Mouse (Mus musculus) thymus, adult 2 months (tissue): Measurements from ENCODE around the gene Hivep1. TPM values are rescaled to one million over a fixed set of nuclear protein-coding genes. Genes with fewer than 3 reads are reported as not detected.

ENCODE experiments used
- DNase-seq: peaks from one replicate; pipeline ENCODE4 v3.0.0; 2021
- H3K27ac ChIP-seq: fragments of 200-500 bp; 2 replicates; pipeline ENCODE4 v1.5.1; 2012; ENCODE audit warnings: low read length, control low read depth; ENCODE audit not compliant: control insufficient read depth, insufficient read depth
- H3K27me3 ChIP-seq: fragments of 200-500 bp; 2 replicates; pipeline ENCODE4 v1.6.1; 2012; ENCODE audit warnings: mild to moderate bottlenecking, low read length, moderate library complexity, mixed read lengths; ENCODE audit not compliant: control insufficient read depth, insufficient read depth
- H3K36me3 ChIP-seq: fragments of 200-500 bp; 2 replicates; pipeline ENCODE4 v1.6.1; 2012; ENCODE audit warnings: mild to moderate bottlenecking, low read length, moderate library complexity; ENCODE audit not compliant: control insufficient read depth, insufficient read depth
- H3K4me1 ChIP-seq: fragments of 200-500 bp; replicated peaks from 2 replicates; pipeline ENCODE4 v1.6.1; 2012; ENCODE audit warnings: low read length; ENCODE audit not compliant: control insufficient read depth, insufficient read depth
- H3K4me3 ChIP-seq: fragments of 200-500 bp; 2 replicates; pipeline ENCODE4 v1.5.1; 2012; ENCODE audit warnings: mild to moderate bottlenecking, low read length, control low read depth, moderate library complexity; ENCODE audit not compliant: control insufficient read depth, insufficient read depth
- CTCF ChIP-seq: fragments of 200-500 bp; IDR thresholded peaks from 2 replicates; pipeline ENCODE4 v1.5.1; 2012; ENCODE audit warnings: mild to moderate bottlenecking, control low read depth, low read length, moderate library complexity, borderline replicate concordance; ENCODE audit not compliant: control insufficient read depth, poor library complexity, insufficient read depth; ENCODE audit errors: extremely low read depth
- POLR2A ChIP-seq: fragments of 200-500 bp; IDR thresholded peaks from 2 replicates; pipeline ENCODE4 v1.6.1; 2012; ENCODE audit warnings: mild to moderate bottlenecking, low read length, control low read depth, moderate library complexity; ENCODE audit not compliant: control insufficient read depth, poor library complexity, insufficient read depth; ENCODE audit errors: extremely low read depth
- WGBS: fragments of 180-500 bp; shearing (Covaris S2); methylation state at CpG from one replicate; pipeline ENCODE4 v1.1.7; 2018; 5-methylcytosine and 5-hydroxymethylcytosine counted together
- polyA plus RNA-seq: library from polyadenylated mRNA; depleted of rRNA; stranded (reverse); fragments of >200 nt; gene quantifications from 2 replicates; pipeline ENCODE4 v1.2.3, GENCODE M21; 2012

Gene Hivep1
- polyA plus RNA-seq, 1 experiment = 34.9 TPM

- TF ChIP-seq CTCF (no peak), POLR2A (no peak)
These were observed 70.2 kb downstream of the Hivep1 start for GRCm38 (mm10) chr13:42121777-42122682.

GRCm38 (mm10) chr13:42144627-42145026, 92.8 kb downstream of the Hivep1 start:
- 62% methylated on average over 3 of the region's 3 CpGs for WGBS
- Histone ChIP-seq H3K4me1 (peaks cover 7% of the 10 kb centered on the region), H3K27ac (no peak overlapping the region), H3K36me3 (no peaks in the 10 kb centered on the region), H3K4me3 (no peak overlapping the region), H3K27me3 (no peaks in the 10 kb centered on the region)
- peak; percentile 48 for DNase-seq
- TF ChIP-seq POLR2A (no peak), CTCF (no peak)

More at GRCm38 (mm10) chr13:42121777-42122682, 70.2 kb downstream of the Hivep1 start:
- H3K27me3 ChIP-seq = no peaks in the 10 kb centered on the region
- no peak overlapping the region for H3K4me3 ChIP-seq
- H3K4me1 ChIP-seq = no peaks in the 10 kb centered on the region
- no peak for DNase-seq
- no peak overlapping the region for H3K27ac ChIP-seq
- no peaks in the 10 kb centered on the region for H3K36me3 ChIP-seq
- WGBS = 78% methylated on average over 5 of the region's 5 CpGs

- Histone ChIP-seq H3K4me1 (peaks cover 14% of the 10 kb centered on the region), H3K4me3 (no peak overlapping the region), H3K27ac (no peak overlapping the region), H3K27me3 (no peaks in the 10 kb centered on the region), H3K36me3 (peaks cover 3% of the 10 kb centered on the region; the same call in 1 of the 2 replicates)
- TF ChIP-seq POLR2A (no peak), CTCF (no peak)
- WGBS = 19% methylated on average over 9 of the region's 9 CpGs
- no peak for DNase-seq
These were observed 97.7 kb downstream of the Hivep1 start for GRCm38 (mm10) chr13:42149328-42150071.

- no peak for DNase-seq
- WGBS = 22% methylated on average over 5 of the region's 5 CpGs
- H3K4me3 ChIP-seq = no peak overlapping the region
- H3K4me1 ChIP-seq = peaks cover 14% of the 10 kb centered on the region
- TF ChIP-seq POLR2A = no peak
- H3K36me3 ChIP-seq = peaks cover 8% of the 10 kb centered on the region
- no peak overlapping the region for H3K27ac ChIP-seq
- H3K27me3 ChIP-seq = no peaks in the 10 kb centered on the region
These were observed 98.2 kb downstream of the Hivep1 start for GRCm38 (mm10) chr13:42150072-42150450.

- no peak for DNase-seq
- Histone ChIP-seq H3K4me3 (no peak overlapping the region), H3K27me3 (no peaks in the 10 kb centered on the region), H3K36me3 (peaks cover 13% of the 10 kb centered on the region), H3K27ac (no peak overlapping the region), H3K4me1 (peaks cover 14% of the 10 kb centered on the region)
- WGBS = 88% methylated on average over 9 of the region's 9 CpGs
- no peak for TF ChIP-seq CTCF
- no peak for TF ChIP-seq POLR2A
These were observed 98.8 kb downstream of the Hivep1 start for GRCm38 (mm10) chr13:42150462-42151127.

GRCm38 (mm10) chr13:42158259-42158658, 106.4 kb downstream of the Hivep1 start:
- 95% methylated on average over 14 of the region's 14 CpGs for WGBS
- no peaks in the 10 kb centered on the region for H3K27me3 ChIP-seq
- no peak for DNase-seq
- TF ChIP-seq CTCF (no peak), POLR2A (no peak)
- peaks cover 35% of the 10 kb centered on the region for H3K36me3 ChIP-seq
- H3K4me1 ChIP-seq = no peaks in the 10 kb centered on the region
- no peak overlapping the region for H3K27ac ChIP-seq
- no peak overlapping the region for H3K4me3 ChIP-seq
